Mouse (Mus musculus) olfactory bulb, adult 2 months (tissue): ENCODE results near the gene Glis3. TPM values are rescaled to one million over a fixed set of nuclear protein-coding genes. Genes with fewer than 3 reads are reported as not detected.
A peak's percentile ranks its signal among the peaks of the same experiment; 100 is the strongest.

ENCODE experiments used
- H3K27ac ChIP-seq: fragments of 200-500 bp; 2 replicates; pipeline ENCODE4 v1.5.1; 2012; ENCODE audit warnings: low read depth, low read length; ENCODE audit not compliant: insufficient read depth
- H3K4me1 ChIP-seq: fragments of 200-500 bp; 2 replicates; pipeline ENCODE4 v1.6.1; 2012; ENCODE audit warnings: low read length; ENCODE audit not compliant: control insufficient read depth, insufficient read depth
- H3K4me3 ChIP-seq: fragments of 200-500 bp; 2 replicates; pipeline ENCODE4 v1.5.1; 2012; ENCODE audit warnings: mild to moderate bottlenecking, low read depth, low read length, moderate library complexity; ENCODE audit not compliant: insufficient read depth
- CTCF ChIP-seq: fragments of 200-500 bp; IDR thresholded peaks from 2 replicates; pipeline ENCODE4 v1.5.1; 2012; ENCODE audit warnings: low read depth, mild to moderate bottlenecking, low read length, moderate library complexity; ENCODE audit not compliant: insufficient read depth
- POLR2A ChIP-seq: fragments of 200-500 bp; IDR thresholded peaks from 2 replicates; pipeline ENCODE4 v1.6.1; 2012; ENCODE audit warnings: mild to moderate bottlenecking, low read depth, low read length, moderate library complexity; ENCODE audit not compliant: insufficient read depth
- WGBS: fragments of 180-500 bp; shearing (Covaris S2); methylation state at CpG from one replicate; pipeline ENCODE4 v1.1.7; 2018; 5-methylcytosine and 5-hydroxymethylcytosine counted together
- polyA plus RNA-seq: library from polyadenylated mRNA; stranded (reverse); fragments of >200 nt; gene quantifications from 2 replicates; pipeline ENCODE4 v1.2.4, GENCODE M21; 2012; ENCODE audit warnings: low replicate concordance; ENCODE audit not compliant: missing spikeins, insufficient read depth, insufficient read length

Gene Glis3
- polyA plus RNA-seq, 1 experiment, result not detected

GRCm38 (mm10) chr19:28519296-28519695, 160.6 kb downstream of the Glis3 start:
- Histone ChIP-seq H3K27ac (no peak overlapping the region), H3K4me3 (no peak overlapping the region), H3K4me1 (no peaks in the 10 kb centered on the region)
- 99% methylated on average over 3 of the region's 3 CpGs for WGBS
- TF ChIP-seq CTCF, result no peak
- no peak for TF ChIP-seq POLR2A

- Histone ChIP-seq H3K27ac (no peak overlapping the region), H3K4me1 (no peaks in the 10 kb centered on the region), H3K4me3 (no peak overlapping the region)
- WGBS, result 95% methylated on average over 6 of the region's 6 CpGs
- TF ChIP-seq CTCF (no peak), POLR2A (no peak)
Observed at GRCm38 (mm10) chr19:28518846-28519245, 161.0 kb downstream of the Glis3 start.

- WGBS, result 82% methylated on average over 5 of the region's 5 CpGs
- no peak overlapping the region for H3K4me3 ChIP-seq
- no peak for TF ChIP-seq POLR2A
- TF ChIP-seq CTCF, result no peak
- H3K27ac ChIP-seq, result no peak overlapping the region
- H3K4me1 ChIP-seq, result no peaks in the 10 kb centered on the region
Observed at GRCm38 (mm10) chr19:28518266-28518665, 161.6 kb downstream of the Glis3 start.

- WGBS, result 81% methylated on average over 9 of the region's 9 CpGs
- no peaks in the 10 kb centered on the region for H3K4me1 ChIP-seq
- H3K27ac ChIP-seq, result no peak overlapping the region
- TF ChIP-seq POLR2A (no peak), CTCF (no peak)
- H3K4me3 ChIP-seq, result no peak overlapping the region
Observed at GRCm38 (mm10) chr19:28517464-28518080, 162.3 kb downstream of the Glis3 start.

GRCm38 (mm10) chr19:28516487-28516886, 163.4 kb downstream of the Glis3 start:
- H3K4me3 ChIP-seq, result no peak overlapping the region
- H3K4me1 ChIP-seq, result no peaks in the 10 kb centered on the region
- H3K27ac ChIP-seq, result no peak overlapping the region
- TF ChIP-seq CTCF (no peak), POLR2A (no peak)
- 68% methylated on average over 6 of the region's 6 CpGs for WGBS

DNA sequence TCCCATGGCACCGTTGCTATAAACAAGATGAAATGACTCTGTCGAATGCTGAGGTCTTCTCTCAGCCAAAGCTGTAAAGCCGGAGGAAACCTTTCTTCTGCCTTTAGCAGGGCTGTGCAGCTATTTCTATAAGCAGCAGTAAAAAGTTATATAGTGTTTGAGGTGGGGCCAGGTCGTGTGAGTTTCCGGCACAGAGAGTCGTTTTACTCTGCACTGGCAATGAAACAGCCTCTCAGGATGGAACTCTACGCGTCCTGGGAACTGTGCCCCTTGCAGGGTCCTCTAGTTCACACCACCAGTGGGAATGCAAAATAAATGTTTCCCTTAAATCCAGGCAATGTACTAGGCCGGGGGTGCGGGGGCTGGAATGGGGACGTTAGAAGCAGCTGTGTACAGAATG, 167.4 kb downstream of the Glis3 start:
- WGBS, result 87% methylated on average over 11 of the region's 11 CpGs
- no peak for TF ChIP-seq CTCF
- TF ChIP-seq POLR2A, result no peak
- Histone ChIP-seq H3K27ac (no peak overlapping the region), H3K4me3 (no peak overlapping the region), H3K4me1 (no peaks in the 10 kb centered on the region)

DNA sequence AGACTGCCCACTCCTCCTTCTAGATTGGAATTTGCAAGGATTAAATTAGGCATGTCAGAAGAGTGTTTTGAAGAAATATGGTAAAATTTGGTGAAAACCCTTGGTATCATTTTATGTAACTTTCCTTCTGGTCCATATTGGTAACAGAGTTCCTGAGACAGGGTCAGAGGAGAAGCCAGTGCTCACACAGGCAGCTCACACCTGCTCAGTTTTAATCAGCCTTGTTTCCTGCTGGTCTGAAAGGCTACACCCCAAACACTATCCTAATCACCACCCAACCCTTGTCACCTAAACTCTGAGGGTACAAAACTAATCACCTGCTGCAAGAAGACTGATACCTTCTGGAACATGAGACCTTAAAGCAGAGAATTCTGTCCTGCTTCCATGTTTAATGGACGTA, 168.0 kb downstream of the Glis3 start:
- WGBS, result 93% methylated on average over 1 of the region's 1 CpGs
- no peaks in the 10 kb centered on the region for H3K4me1 ChIP-seq
- no peak overlapping the region for H3K4me3 ChIP-seq
- TF ChIP-seq CTCF (no peak), POLR2A (no peak)
- H3K27ac ChIP-seq, result no peak overlapping the region

DNA sequence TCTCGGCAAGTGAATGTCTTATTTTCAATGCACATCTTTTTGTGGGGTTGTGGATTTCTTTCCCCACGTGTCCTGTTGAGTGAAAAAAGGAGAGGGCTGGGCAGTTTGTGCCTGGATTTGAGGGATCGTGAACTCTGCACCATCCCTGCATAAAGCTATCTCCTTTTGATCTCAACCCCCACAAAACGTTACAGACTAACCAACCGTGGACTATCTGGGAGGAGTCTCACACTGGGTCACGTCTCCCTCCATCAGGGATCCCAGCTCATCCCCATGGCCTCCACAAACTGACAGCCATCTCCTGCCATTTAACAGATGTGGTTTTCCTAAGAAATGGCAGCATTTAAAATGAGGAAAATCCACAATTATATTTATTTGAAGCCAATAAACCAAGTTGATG, 174.5 kb downstream of the Glis3 start:
- H3K4me3 ChIP-seq, result no peak overlapping the region
- TF ChIP-seq CTCF (no peak), POLR2A (no peak)
- peaks cover 5% of the 10 kb centered on the region for H3K4me1 ChIP-seq
- WGBS, result 92% methylated on average over 6 of the region's 6 CpGs
- no peak overlapping the region for H3K27ac ChIP-seq

- H3K4me3 ChIP-seq, result no peak overlapping the region
- peaks cover 5% of the 10 kb centered on the region for H3K4me1 ChIP-seq
- TF ChIP-seq CTCF (no peak), POLR2A (no peak)
- H3K27ac ChIP-seq, result 0 out of 2 replicates have a peak overlapping the region, but pooled peaks have one; percentile 24
- WGBS, result 42% methylated on average over 12 of the region's 12 CpGs
Observed at GRCm38 (mm10) chr19:28503011-28503410, 176.9 kb downstream of the Glis3 start.

DNA sequence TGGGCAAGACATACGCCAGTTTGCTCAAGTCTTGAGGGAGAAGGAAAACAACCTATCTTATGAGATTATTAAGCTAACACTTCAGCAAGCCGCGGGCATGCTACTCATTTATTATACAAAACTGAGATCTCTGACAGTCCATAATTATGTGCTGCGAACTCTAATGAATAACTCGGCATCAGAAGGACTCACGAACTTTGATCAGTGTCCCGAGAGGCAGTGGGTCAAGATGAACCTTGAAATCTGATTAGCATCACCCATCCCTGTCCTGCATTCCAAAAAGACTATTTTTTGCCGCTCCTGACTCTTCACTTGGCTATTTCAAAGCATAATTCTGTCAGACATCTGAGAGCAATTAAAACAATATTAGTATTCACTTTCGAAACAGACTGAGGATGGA, 178.9 kb downstream of the Glis3 start:
- 63% methylated on average over 9 of the region's 9 CpGs for WGBS

More for the DNA sequence above, 178.9 kb downstream of the Glis3 start:
- Histone ChIP-seq H3K4me1 (peaks cover 5% of the 10 kb centered on the region), H3K4me3 (no peak overlapping the region), H3K27ac (no peak overlapping the region)
- TF ChIP-seq CTCF (no peak), POLR2A (no peak)
